Mouse (Mus musculus): ENCODE data around the gene Gm10142.
"Not testable (repeated sequence)": the region's sequence is repeated elsewhere in the genome, so short reads cannot be mapped to it uniquely, and the experiment has no call there.

DNA sequence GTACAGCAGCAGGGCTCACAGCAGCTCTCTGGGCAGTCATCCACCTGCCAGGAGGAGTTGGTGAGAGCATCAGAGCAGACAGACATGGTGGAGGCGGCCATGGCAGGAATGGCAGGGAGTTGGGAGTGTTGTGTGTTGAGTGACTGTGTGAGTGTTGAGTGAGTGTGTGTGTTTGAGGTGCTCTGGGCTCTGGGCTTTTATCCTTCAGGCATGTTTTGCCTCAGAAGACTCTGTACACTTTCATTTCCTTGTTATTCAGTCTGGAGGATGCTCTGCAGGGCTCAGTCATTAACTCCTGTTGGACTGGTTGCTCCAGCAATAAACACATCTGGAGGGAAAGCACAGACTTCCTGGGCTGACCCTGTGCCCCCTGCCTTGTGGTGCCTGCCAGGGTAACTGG is 44.0 kb downstream of the Gm10142 start, which contains the start of gene Gm3233:
- TF ChIP-seq CTCF (IDR thresholded peaks at IDR 0.05; ENCODE audit: control insufficient read depth, insufficient read depth, insufficient replicate concordance, low read depth, low read length); POLR2A (IDR thresholded peaks at IDR 0.05; ENCODE audit: control insufficient read depth, low read depth, low read length): not testable (repeated sequence)
